Mouse (Mus musculus) MEL (cell line): ENCODE data around the gene Tmbim1. TPM values are rescaled to one million over a fixed set of nuclear protein-coding genes. Genes with fewer than 3 reads are reported as not detected.

Source experiments
- DNase-seq: peaks from one replicate; pipeline ENCODE4 v3.0.0; 2011; ENCODE audit warnings: low read depth, low spot score
- H3K27ac ChIP-seq: 2 replicates; pipeline ENCODE4 v1.5.1; 2012; ENCODE audit warnings: low read depth, mild to moderate bottlenecking, control low read depth, low read length, moderate library complexity; ENCODE audit not compliant: control insufficient read depth
- H3K27me3 ChIP-seq, 2 experiments: fragments of 150-350 bp in 1 of 2; sonication (generic) in 1 of 2; 2 replicates each; pipeline ENCODE4 v1.6.1; 2012; ENCODE audit warnings: low read length in 2 of 2, mild to moderate bottlenecking in 2 of 2, improper control_type of control experiment in 1 of 2, moderate library complexity in 1 of 2; ENCODE audit not compliant: insufficient read depth in 2 of 2, control insufficient read depth in 1 of 2
- H3K36me3 ChIP-seq, 2 experiments: 2 replicates each; pipeline ENCODE4 v1.6.1; 2012 to 2014; ENCODE audit warnings: low read length in 2 of 2, improper control_type of control experiment in 1 of 2, inconsistent platforms in 1 of 2, mild to moderate bottlenecking in 1 of 2; ENCODE audit not compliant: insufficient read depth in 2 of 2, control insufficient read depth in 1 of 2
- H3K4me1 ChIP-seq, 2 experiments: fragments of 150-350 bp in 1 of 2; sonication (generic) in 1 of 2; 2 replicates each; pipeline ENCODE4 v1.6.1; 2012; ENCODE audit warnings: low read length in 2 of 2, improper control_type of control experiment in 1 of 2, mild to moderate bottlenecking in 1 of 2; ENCODE audit not compliant: insufficient read depth in 2 of 2, control insufficient read depth in 1 of 2
- H3K4me3 ChIP-seq, 2 experiments: fragments of 150-350 bp in 1 of 2; sonication (generic) in 1 of 2; 2 replicates each; pipeline ENCODE4 v1.5.1; 2012; ENCODE audit warnings: low read depth in 2 of 2, low read length in 2 of 2, mild to moderate bottlenecking in 2 of 2, moderate library complexity in 2 of 2, control low read depth in 1 of 2, improper control_type of control experiment in 1 of 2; ENCODE audit not compliant: control insufficient read depth in 1 of 2, insufficient read depth in 1 of 2
- H3K79me2 ChIP-seq: 2 replicates; pipeline ENCODE4 v1.6.1; 2012; ENCODE audit warnings: mild to moderate bottlenecking, low read length, moderate library complexity; ENCODE audit not compliant: control insufficient read depth, poor library complexity, insufficient read depth
- H3K9ac ChIP-seq: 2 replicates; pipeline ENCODE4 v1.6.1; 2012; ENCODE audit warnings: low read depth, mild to moderate bottlenecking, control low read depth, low read length, moderate library complexity; ENCODE audit not compliant: control insufficient read depth, poor library complexity, severe bottlenecking
- H3K9me3 ChIP-seq: fragments of 150-350 bp; sonication (generic); replicated peaks from 2 replicates; pipeline ENCODE4 v1.6.1; 2012; ENCODE audit warnings: mild to moderate bottlenecking, low read length, improper control_type of control experiment, moderate library complexity; ENCODE audit not compliant: insufficient read depth
- CHD2 ChIP-seq: IDR thresholded peaks from 2 replicates; pipeline ENCODE4 v1.6.1; 2011; ENCODE audit warnings: low read length, improper control_type of control experiment
- E2F4 ChIP-seq: IDR thresholded peaks from 2 replicates; pipeline ENCODE4 v1.6.1; 2011; ENCODE audit warnings: low read depth, low read length, improper control_type of control experiment, borderline replicate concordance
- ELF1 ChIP-seq: IDR thresholded peaks from 2 replicates; pipeline ENCODE4 v1.6.1; 2014; ENCODE audit warnings: low read depth, mild to moderate bottlenecking, inconsistent platforms, low read length, improper control_type of control experiment, moderate library complexity
- EP300 ChIP-seq, 2 experiments: IDR thresholded peaks; 2 replicates each; pipeline ENCODE4 v1.6.1; 2011; ENCODE audit warnings: improper control_type of control experiment in 2 of 2, low read length in 2 of 2, low read depth in 1 of 2, mild to moderate bottlenecking in 1 of 2
- ETS1 ChIP-seq: IDR thresholded peaks from 2 replicates; pipeline ENCODE4 v1.6.1; 2012; ENCODE audit warnings: low read depth, mild to moderate bottlenecking, inconsistent platforms, low read length, improper control_type of control experiment, moderate library complexity
- MAFK ChIP-seq: IDR thresholded peaks from 2 replicates; pipeline ENCODE4 v1.6.1; 2011; ENCODE audit warnings: low read depth, mild to moderate bottlenecking, low read length, improper control_type of control experiment, borderline replicate concordance
- MAZ ChIP-seq: IDR thresholded peaks from 2 replicates; pipeline ENCODE4 v1.6.1; 2012; ENCODE audit warnings: low read depth, mild to moderate bottlenecking, inconsistent platforms, low read length, improper control_type of control experiment
- MEF2A ChIP-seq: IDR thresholded peaks from 2 replicates; pipeline ENCODE4 v1.6.1; 2014; ENCODE audit warnings: low read depth, mild to moderate bottlenecking, inconsistent platforms, low read length, improper control_type of control experiment; ENCODE audit not compliant: poor library complexity, insufficient replicate concordance, severe bottlenecking; ENCODE audit errors: extremely low read depth
- NELFE ChIP-seq: IDR thresholded peaks from 2 replicates; pipeline ENCODE4 v1.6.1; 2011; ENCODE audit warnings: low read depth, low read length, improper control_type of control experiment
- NRF1 ChIP-seq: IDR thresholded peaks from 2 replicates; pipeline ENCODE4 v1.6.1; 2014; ENCODE audit warnings: low read depth, mild to moderate bottlenecking, inconsistent platforms, low read length, improper control_type of control experiment, moderate library complexity; ENCODE audit not compliant: poor library complexity, insufficient read depth, severe bottlenecking
- POLR2A ChIP-seq, 2 experiments: IDR thresholded peaks; 2 replicates each; pipeline ENCODE4 v1.6.1; 2011 to 2012; ENCODE audit warnings: low read length in 2 of 2, mild to moderate bottlenecking in 2 of 2, control low read depth in 1 of 2, improper control_type of control experiment in 1 of 2, low read depth in 1 of 2, moderate library complexity in 1 of 2; ENCODE audit not compliant: control insufficient read depth in 1 of 2, insufficient read depth in 1 of 2, poor library complexity in 1 of 2
- POLR2AphosphoS2 ChIP-seq: IDR thresholded peaks from 2 replicates; pipeline ENCODE4 v1.6.1; 2011; ENCODE audit warnings: low read length, improper control_type of control experiment
- POLR2AphosphoS5 ChIP-seq: IDR thresholded peaks from 2 replicates; pipeline ENCODE4 v1.6.1; 2012; ENCODE audit warnings: low read depth, borderline replicate concordance, mild to moderate bottlenecking, inconsistent platforms, low read length, moderate library complexity, mixed read lengths
- RAD21 ChIP-seq: IDR thresholded peaks from 2 replicates; pipeline ENCODE4 v1.6.1; 2011; ENCODE audit warnings: mild to moderate bottlenecking, low read depth, low read length, improper control_type of control experiment
- SIN3A ChIP-seq: IDR thresholded peaks from 2 replicates; pipeline ENCODE4 v1.6.1; 2012; ENCODE audit warnings: low read length, improper control_type of control experiment, inconsistent platforms
- UBTF ChIP-seq: IDR thresholded peaks from 2 replicates; pipeline ENCODE4 v1.6.1; 2012; ENCODE audit warnings: low read depth, mild to moderate bottlenecking, inconsistent platforms, low read length, improper control_type of control experiment, moderate library complexity, borderline replicate concordance; ENCODE audit not compliant: insufficient read depth
- ZC3H11A ChIP-seq: IDR thresholded peaks from 2 replicates; pipeline ENCODE4 v1.6.1; 2012; ENCODE audit warnings: low read depth, mild to moderate bottlenecking, inconsistent platforms, low read length, improper control_type of control experiment
- ZKSCAN1 ChIP-seq: IDR thresholded peaks from 2 replicates; pipeline ENCODE4 v1.6.1; 2012; ENCODE audit warnings: low read depth, mild to moderate bottlenecking, inconsistent platforms, low read length, improper control_type of control experiment, moderate library complexity
- ZMIZ1 ChIP-seq: IDR thresholded peaks from 2 replicates; pipeline ENCODE4 v1.6.1; 2012; ENCODE audit warnings: low read depth, mild to moderate bottlenecking, inconsistent platforms, low read length, improper control_type of control experiment, moderate library complexity
- ZNF384 ChIP-seq: IDR thresholded peaks from 2 replicates; pipeline ENCODE4 v1.6.1; 2012; ENCODE audit warnings: low read depth, mild to moderate bottlenecking, inconsistent platforms, low read length, improper control_type of control experiment
- polyA plus RNA-seq, 2 experiments: library from polyadenylated mRNA; stranded (reverse) in 1 of 2; unstranded in 1 of 2; fragments of >175 nt in 1 of 2; fragments of >200 nt in 1 of 2; gene quantifications; 2 replicates each; pipeline versions ENCODE4 v1.2.1 to v1.2.4; 2012; ENCODE audit warnings: low replicate concordance in 2 of 2, low read depth in 1 of 2; ENCODE audit not compliant: insufficient read length in 2 of 2, insufficient read depth in 1 of 2, missing spikeins in 1 of 2
- total RNA-seq: library from RNA; depleted of rRNA; stranded (reverse); fragments of 300-350 nt; gene quantifications from 2 replicates; pipeline ENCODE4 v1.2.3, GENCODE M21; 2012

Gene Tmbim1
- total and polyA plus RNA-seq, 3 experiments = 13.0 to 20.8 TPM; not detected in 1

- no peaks in the 10 kb centered on the region for H3K27me3 ChIP-seq
- no peaks in the 10 kb centered on the region for H3K79me2 ChIP-seq
- no peak overlapping the region for H3K9ac ChIP-seq
- no peaks in the 10 kb centered on the region for H3K9me3 ChIP-seq
- H3K4me3 ChIP-seq = no peak overlapping the region
- TF ChIP-seq ZMIZ1 = no peak
- TF ChIP-seq, all 39 proteins: peak for 0
- no peak for DNase-seq
- no peak overlapping the region for H3K27ac ChIP-seq
- no peaks in the 10 kb centered on the region for H3K4me1 ChIP-seq
- H3K36me3 ChIP-seq = no peaks in the 10 kb centered on the region
Measured at GRCm38 (mm10) chr1:74344163-74344916, 38.9 kb upstream of the Tmbim1 start.

DNA sequence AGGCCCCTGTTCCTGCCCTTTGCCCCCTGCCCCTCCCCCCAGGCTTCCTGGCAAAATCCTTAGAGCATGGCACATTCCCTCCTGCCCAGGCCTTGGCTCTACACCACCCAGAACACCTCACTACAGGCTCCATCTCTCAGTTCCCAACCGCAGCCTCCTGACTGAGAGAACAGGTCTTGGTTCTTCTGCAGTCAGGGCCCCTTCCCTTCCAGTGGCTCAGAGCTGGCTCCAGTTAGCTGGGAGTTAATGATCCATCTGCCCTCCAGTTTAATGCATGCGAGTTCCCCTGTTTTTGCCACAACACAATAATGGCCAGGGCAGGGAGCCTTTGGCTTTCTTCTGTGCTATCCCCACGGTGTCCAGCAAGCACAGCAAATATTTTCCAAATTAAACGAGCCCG lies 37.7 kb upstream of the Tmbim1 start:
- Histone ChIP-seq H3K4me1 (no peaks in the 10 kb centered on the region), H3K27me3 (no peaks in the 10 kb centered on the region), H3K4me3 (no peak overlapping the region), H3K9ac (no peak overlapping the region), H3K79me2 (no peaks in the 10 kb centered on the region), H3K27ac (no peak overlapping the region), H3K9me3 (no peaks in the 10 kb centered on the region), H3K36me3 (no peaks in the 10 kb centered on the region)
- TF ChIP-seq NELFE = no peak
- no peak for TF ChIP-seq ZC3H11A
- TF ChIP-seq NRF1 = no peak
- TF ChIP-seq ZKSCAN1 = no peak
- TF ChIP-seq RAD21 = no peak
- TF ChIP-seq CHD2 = no peak
- DNase-seq = no peak

DNA sequence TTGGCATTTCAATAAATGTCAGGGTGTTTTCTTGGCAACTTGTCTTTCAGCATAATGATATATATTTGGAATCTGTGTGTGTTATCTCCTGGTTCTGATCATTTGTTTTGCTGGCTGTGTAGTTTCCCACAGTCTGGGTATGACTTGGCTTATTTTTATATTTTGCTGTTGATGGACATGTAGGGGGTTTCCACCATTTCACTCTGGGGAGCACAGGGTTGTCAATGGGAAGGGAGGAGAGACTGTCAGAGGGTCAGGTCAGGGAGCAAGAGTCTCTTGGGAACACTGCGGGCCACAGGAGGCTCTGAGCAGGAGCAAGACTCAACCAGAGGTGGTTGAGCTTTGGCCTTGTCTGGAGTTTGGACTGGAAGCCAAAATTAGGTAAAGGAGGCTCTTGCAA lies 36.9 kb upstream of the Tmbim1 start:
- DNase-seq = no peak
- no peak for TF ChIP-seq MAZ
- no peak for TF ChIP-seq CHD2
- H3K4me1 ChIP-seq = no peaks in the 10 kb centered on the region
- H3K9ac ChIP-seq = no peak overlapping the region
- no peaks in the 10 kb centered on the region for H3K79me2 ChIP-seq
- H3K27me3 ChIP-seq = no peaks in the 10 kb centered on the region
- no peaks in the 10 kb centered on the region for H3K36me3 ChIP-seq
- H3K9me3 ChIP-seq = no peaks in the 10 kb centered on the region
- H3K27ac ChIP-seq = no peak overlapping the region
- no peak overlapping the region for H3K4me3 ChIP-seq

DNA sequence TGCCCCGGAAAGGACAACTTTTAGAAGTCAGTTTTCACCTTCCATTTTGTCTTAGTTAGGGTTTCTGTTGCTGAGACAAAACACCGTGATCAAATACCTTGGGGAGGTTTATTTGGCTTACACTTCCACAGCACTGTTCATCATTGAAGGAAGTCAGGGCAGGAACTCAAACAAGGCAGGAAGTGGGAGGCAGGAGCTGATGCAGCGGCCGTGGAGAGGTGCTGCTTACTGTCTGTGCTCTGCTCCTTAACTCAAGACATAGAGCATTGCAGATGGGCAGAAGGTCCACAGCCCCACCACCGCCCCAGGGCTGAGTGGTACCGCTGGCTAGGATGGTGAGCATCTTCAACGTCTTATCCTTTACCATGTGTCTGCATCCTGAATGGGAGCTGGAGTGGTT lies 36.5 kb upstream of the Tmbim1 start:
- Histone ChIP-seq H3K9me3 (no peaks in the 10 kb centered on the region), H3K79me2 (no peaks in the 10 kb centered on the region), H3K4me3 (no peak overlapping the region), H3K27me3 (no peaks in the 10 kb centered on the region), H3K36me3 (no peaks in the 10 kb centered on the region), H3K9ac (no peak overlapping the region), H3K4me1 (no peaks in the 10 kb centered on the region), H3K27ac (no peak overlapping the region)
- no peak for DNase-seq
- TF ChIP-seq POLR2A (IDR thresholded peaks at IDR 0.05; ENCODE audit: control insufficient read depth in 1 of 2, insufficient read depth in 1 of 2, low read depth in 1 of 2, low read length in 2 of 2, poor library complexity in 1 of 2) (no peak), ELF1 (no peak), ETS1 (no peak), NELFE (no peak), SIN3A (no peak), UBTF (no peak), MEF2A (no peak), RAD21 (no peak), POLR2AphosphoS2 (no peak), E2F4 (no peak), POLR2AphosphoS5 (no peak), ZNF384 (no peak), EP300 (IDR thresholded peaks at IDR 0.05; ENCODE audit: low read depth in 1 of 2, low read length in 2 of 2) (no peak), MAFK (no peak)
